Mouse (Mus musculus) ES-E14 (cell line): ENCODE data around the gene Emid1.

Experiments used
- CHD2 ChIP-seq: IDR thresholded peaks from 2 replicates; pipeline ENCODE4 v1.6.1; 2014; ENCODE audit warnings: mild to moderate bottlenecking, low read depth, low read length, inconsistent platforms
- HCFC1 ChIP-seq: IDR thresholded peaks from 2 replicates; pipeline ENCODE4 v1.6.1; 2012; ENCODE audit warnings: low read length, inconsistent platforms, borderline replicate concordance; ENCODE audit not compliant: insufficient read depth
- MAFK ChIP-seq: IDR thresholded peaks from 2 replicates; pipeline ENCODE4 v1.6.1; 2014; ENCODE audit warnings: mild to moderate bottlenecking, low read depth, low read length, inconsistent platforms; ENCODE audit not compliant: insufficient read depth
- ZC3H11A ChIP-seq: IDR thresholded peaks from 2 replicates; pipeline ENCODE4 v1.6.1; 2012; ENCODE audit warnings: low read depth, mild to moderate bottlenecking, inconsistent platforms, low read length, borderline replicate concordance

GRCm38 (mm10) chr11:5179391-5179790 lies 27.3 kb upstream of the Emid1 start:
- TF ChIP-seq MAFK (no peak), CHD2 (no peak), ZC3H11A (no peak), HCFC1 (no peak)
